ENCODE assay signal across 9 mouse cellular contexts in the genomic region with DNA sequence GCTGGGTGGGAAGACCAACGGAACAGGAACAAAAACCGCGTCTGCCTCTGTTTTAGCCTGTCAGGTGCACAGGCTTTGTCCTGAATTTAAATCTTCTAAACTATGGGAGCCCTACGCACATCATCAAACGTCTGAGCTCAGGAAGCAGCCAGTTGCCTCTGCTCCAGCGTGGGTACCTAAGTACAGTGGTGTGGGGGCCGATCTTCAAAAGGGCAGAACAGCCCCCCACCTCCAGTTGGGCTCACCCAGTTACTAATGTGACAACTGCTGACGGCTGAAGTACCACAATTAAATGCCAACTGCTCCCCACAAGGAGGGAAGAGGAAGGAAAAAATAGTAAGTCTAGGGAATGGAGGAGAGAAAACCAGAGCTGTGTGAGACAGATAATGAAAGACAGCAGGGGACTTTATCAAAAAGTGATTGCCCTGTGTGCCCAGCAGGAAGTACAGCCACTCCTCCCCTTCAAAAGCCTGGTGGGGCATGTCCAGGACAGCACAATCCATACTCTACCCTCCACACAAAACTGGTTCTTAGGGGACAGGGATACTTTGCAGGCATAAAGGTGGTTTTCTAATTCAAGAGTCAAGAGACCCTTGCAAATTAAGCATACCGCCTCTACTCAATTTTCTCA. TPM values are rescaled to one million over a fixed set of nuclear protein-coding genes. Genes with fewer than 3 reads are reported as not detected.
DNase-seq lines count a peak whose midpoint lies in the region; ATAC-seq and TF ChIP-seq lines count a peak whose summit lies in the region.
"Had no signal": no experiment of that assay in that cellular context is flagged by ENCODE, and none has a peak within 500 bp of the region (broad histone marks: within the 10 kb centered on the region; RNA-seq: fewer than 3 reads in every experiment).

No protein-coding gene starts in this region.

- peak overlapping the region; percentile 17; the same call in 1 of the 2 replicates for H3K4me2 ChIP-seq in forebrain, postnatal 0 days (ENCODE audit: low read depth)
- no peak overlapping the region for H3K4me2 ChIP-seq in stomach, postnatal 0 days (replicated peaks; ENCODE audit: low read depth)
- H3K4me2 ChIP-seq: neural tube, embryonic 13.5 days had no signal

- H3K27ac ChIP-seq in layer of hippocampus, adult 2 months: peak overlapping the region; percentile 75
- H3K27ac ChIP-seq in forebrain, postnatal 0 days (ENCODE audit: low read depth, low read length): peak overlapping the region; percentile 54
- no peak overlapping the region for H3K27ac ChIP-seq in stomach, postnatal 0 days (replicated peaks)
- H3K27ac ChIP-seq: neural tube, embryonic 13.5 days had no signal

- TF ChIP-seq EP300 in stomach, postnatal 0 days (optimal IDR thresholded peaks at IDR 0.05): no peak

- H3K4me1 ChIP-seq in forebrain, postnatal 0 days (ENCODE audit: insufficient read depth): peaks cover 18% of the 10 kb centered on the region
- peaks cover 5% of the 10 kb centered on the region for H3K4me1 ChIP-seq in stomach, postnatal 0 days (replicated peaks; ENCODE audit: control insufficient read depth, insufficient read depth)

- H3K4me3 ChIP-seq in layer of hippocampus, adult 2 months: no peak overlapping the region
- no peak overlapping the region for H3K4me3 ChIP-seq in forebrain, postnatal 0 days (ENCODE audit: low read depth, low read length)
- H3K4me3 ChIP-seq in stomach, postnatal 0 days (ENCODE audit: low read depth, low read length): no peak overlapping the region
- H3K4me3 ChIP-seq: neural tube, embryonic 13.5 days had no signal

- no peak for TF ChIP-seq CTCF in layer of hippocampus, adult 2 months (conservative IDR thresholded peaks at IDR 0.05)
- no peak for TF ChIP-seq CTCF in forebrain, postnatal 0 days (IDR thresholded peaks at IDR 0.05; ENCODE audit: low read depth)
- no peak for TF ChIP-seq CTCF in stomach, postnatal 0 days (IDR thresholded peaks at IDR 0.05; ENCODE audit: low read depth)

- peak in 1 of 2 experiments; percentile 41 for DNase-seq in layer of hippocampus, adult 2 months (ENCODE audit: low spot score in 2 of 2)
- no peak for DNase-seq in layer of hippocampus, postnatal 10 days (ENCODE audit: low spot score in 2 of 2)
- peak; percentile 90 for DNase-seq in brain, adult 2 months (ENCODE audit: low read depth, low spot score)
- no peak for DNase-seq in forebrain, postnatal 0 days
- DNase-seq in stomach, postnatal 0 days (ENCODE audit: low spot score): no peak
- no peak for DNase-seq in embryo, embryonic 9.5 days (ENCODE audit: extremely low spot score)

- H3K27me3 ChIP-seq in forebrain, postnatal 0 days (ENCODE audit: insufficient read depth, low read length): no peaks in the 10 kb centered on the region
- no peaks in the 10 kb centered on the region for H3K27me3 ChIP-seq in stomach, postnatal 0 days (ENCODE audit: control insufficient read depth, insufficient read depth, low read length)
- H3K27me3 ChIP-seq: neural tube, embryonic 13.5 days; Patski had no signal

- no peak for ATAC-seq in forebrain, postnatal 0 days
- ATAC-seq in megakaryocyte progenitor cell, adult 5-6 weeks (replicated peaks; ENCODE audit: poor library complexity): peak; percentile 69
- ATAC-seq in stomach, postnatal 0 days (ENCODE audit: low FRiP score, low TSS enrichment): no peak
- ATAC-seq: Patski had no signal

- peaks cover 7% of the 10 kb centered on the region; the same call in 1 of the 2 replicates for H3K36me3 ChIP-seq in forebrain, postnatal 0 days (ENCODE audit: insufficient read depth)
- no peaks in the 10 kb centered on the region for H3K36me3 ChIP-seq in stomach, postnatal 0 days (ENCODE audit: control insufficient read depth, insufficient read depth, low read length)

- no peak overlapping the region for H3K9ac ChIP-seq in forebrain, postnatal 0 days
- H3K9ac ChIP-seq in stomach, postnatal 0 days (ENCODE audit: low read length): no peak overlapping the region
- H3K9ac ChIP-seq: neural tube, embryonic 13.5 days had no signal

- H3K9me3 ChIP-seq in forebrain, postnatal 0 days (ENCODE audit: low read length): no peaks in the 10 kb centered on the region
- no peaks in the 10 kb centered on the region for H3K9me3 ChIP-seq in stomach, postnatal 0 days (ENCODE audit: control insufficient read depth, low read length)
- H3K9me3 ChIP-seq: neural tube, embryonic 13.5 days had no signal

- WGBS in forebrain, postnatal 0 days: 50% methylated on average over 9 of the region's 9 CpGs
- WGBS in stomach, postnatal 0 days: 66% methylated on average over 9 of the region's 9 CpGs

RNA-seq across cellular contexts. Expression of a gene that starts 34.0 kb away (rescaled TPM):
- total RNA-seq in layer of hippocampus, adult 2 months (2021): 100 to 1,000 TPM; 182 to 198 TPM
- 100 to 1,000 TPM; 160 to 186 TPM for total RNA-seq in layer of hippocampus, postnatal 10 days (2021)
- total RNA-seq in forebrain, postnatal 0 days (2014; rRNA removed): 88.2 and 91.9 TPM in 2 replicates
- 153 and 162 TPM in 2 replicates for polyA plus RNA-seq in forebrain, postnatal 0 days (2015; fragmentation: Nextera tagmentation; extraction: Ambion mirVana)
- total RNA-seq in megakaryocyte progenitor cell, adult 5-6 weeks (2015): 78.1 and 85.5 TPM in 2 replicates
- total RNA-seq in megakaryocyte progenitor cell, adult 5-6 weeks (2017): 48.5 and 51.7 TPM in 2 replicates
- polyA plus RNA-seq in stomach, postnatal 0 days (2015; fragmentation: Nextera tagmentation; extraction: Ambion mirVana): 54.2 and 58.8 TPM in 2 replicates

RNA-seq across cellular contexts. Expression of a gene that starts 46.3 kb away (rescaled TPM):
- 10 to 100 TPM; 60.4 to 66.6 TPM for total RNA-seq in layer of hippocampus, adult 2 months (2021)
- total RNA-seq in layer of hippocampus, postnatal 10 days (2021): 10 to 100 TPM; 52.2 to 59.5 TPM
- 34.3 and 38.7 TPM in 2 replicates for total RNA-seq in forebrain, postnatal 0 days (2014; rRNA removed)
- polyA plus RNA-seq in forebrain, postnatal 0 days (2015; fragmentation: Nextera tagmentation; extraction: Ambion mirVana): 51.1 and 51.7 TPM in 2 replicates
- 8.7 and 10.2 TPM in 2 replicates for total RNA-seq in megakaryocyte progenitor cell, adult 5-6 weeks (2015)
- 15.2 and 18.2 TPM in 2 replicates for total RNA-seq in megakaryocyte progenitor cell, adult 5-6 weeks (2017)
- 12.5 and 14.0 TPM in 2 replicates for polyA plus RNA-seq in stomach, postnatal 0 days (2015; fragmentation: Nextera tagmentation; extraction: Ambion mirVana)
